Mouse (Mus musculus) heart, adult 2 months (tissue): ENCODE measurements around the gene Cdk5rap3.

Source experiments
- CTCF ChIP-seq: fragments of 200-600 bp; IDR thresholded peaks from 2 replicates; pipeline ENCODE4 v1.8.1; 2022; ENCODE audit warnings: antibody characterized with exemption, mild to moderate bottlenecking, moderate library complexity
- EP300 ChIP-seq: fragments of 200-500 bp; IDR thresholded peaks from 2 replicates; pipeline ENCODE4 v1.6.1; 2011; ENCODE audit warnings: low read depth, low read length, control low read depth; ENCODE audit not compliant: insufficient read depth
- POLR2A ChIP-seq: fragments of 200-500 bp; IDR thresholded peaks from 2 replicates; pipeline ENCODE4 v1.6.1; 2011; ENCODE audit warnings: mild to moderate bottlenecking, low read depth, low read length, control low read depth; ENCODE audit not compliant: insufficient read depth

DNA sequence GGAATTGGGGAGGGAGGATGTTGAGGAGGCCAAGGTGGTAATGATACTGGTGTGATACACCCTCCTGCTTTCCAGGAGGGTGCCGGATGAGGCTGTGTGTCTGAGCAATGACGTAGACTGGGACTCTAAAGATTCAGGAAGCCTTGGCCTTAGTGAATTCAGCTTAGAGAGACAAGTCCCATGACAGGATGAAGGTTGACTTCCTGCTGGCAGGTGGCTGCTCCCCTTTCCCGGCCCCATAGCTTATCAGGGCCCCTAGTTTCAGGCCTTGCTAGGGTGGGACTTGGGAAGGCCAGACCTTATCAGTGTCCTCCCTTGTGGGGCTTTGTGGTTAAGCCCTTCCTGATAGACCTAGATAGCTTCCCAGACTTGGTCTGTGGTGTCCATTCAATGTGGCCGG is 31.6 kb upstream of the Cdk5rap3 start:
- no peak for TF ChIP-seq EP300
- no peak for TF ChIP-seq CTCF
- TF ChIP-seq POLR2A = no peak
